Mouse (Mus musculus) embryo, embryonic 11 days (tissue): ENCODE data around the gene Frmpd3.

ENCODE experiments used
- DNase-seq: peaks from one replicate; pipeline ENCODE4 v3.0.0-alpha.2; 2015

The Frmpd3 gene

GRCm38 (mm10) chrX:140456751-140457491, 114.9 kb downstream of the Frmpd3 start:
- peak; percentile 44 for DNase-seq

DNA sequence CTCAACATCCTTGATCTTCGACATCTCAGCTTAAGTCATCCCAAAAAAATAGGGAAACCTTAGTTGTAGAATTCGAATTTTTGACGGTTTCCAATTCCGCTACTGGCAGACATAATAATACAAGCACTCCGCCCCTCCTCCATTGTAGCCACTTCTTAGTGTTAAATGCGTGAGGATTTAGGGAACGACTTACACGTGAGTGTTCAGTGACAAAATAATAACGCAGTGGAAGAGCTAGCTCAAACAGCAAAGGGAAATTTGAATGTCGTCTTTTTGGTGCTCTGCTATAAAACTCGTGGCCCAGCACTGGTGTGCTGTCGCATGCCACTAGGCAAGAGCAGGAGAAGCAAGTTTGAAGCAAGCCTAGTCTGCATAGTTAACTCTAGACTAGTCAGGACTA, 115.4 kb downstream of the Frmpd3 start:
- DNase-seq, result peak; percentile 18

- DNase-seq, result no peak
Measured at GRCm38 (mm10) chrX:140478231-140478630, 136.2 kb downstream of the Frmpd3 start.

DNA sequence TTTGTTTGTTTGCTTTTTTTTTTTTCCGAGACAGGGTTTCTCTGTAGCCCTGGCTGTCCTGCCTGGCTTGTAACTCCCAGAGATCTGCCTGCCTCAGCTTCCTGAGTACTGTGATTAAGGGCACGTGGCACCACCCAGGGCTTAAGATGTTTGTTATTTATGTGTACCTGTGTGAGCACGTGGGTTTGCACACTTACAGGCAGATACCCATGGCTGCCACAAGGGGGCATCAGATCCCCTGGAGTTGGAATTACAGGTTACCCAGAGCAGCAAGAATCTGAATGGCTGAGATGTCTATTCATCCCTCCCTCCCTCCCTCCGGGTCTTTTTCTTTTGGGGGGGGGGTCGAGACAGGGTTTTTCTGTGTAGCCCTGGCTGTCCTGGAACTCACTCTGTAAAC, 137.1 kb downstream of the Frmpd3 start:
- DNase-seq, result peak; percentile 11
